25 mouse cellular contexts compared by ENCODE assay signal in the genomic region with DNA sequence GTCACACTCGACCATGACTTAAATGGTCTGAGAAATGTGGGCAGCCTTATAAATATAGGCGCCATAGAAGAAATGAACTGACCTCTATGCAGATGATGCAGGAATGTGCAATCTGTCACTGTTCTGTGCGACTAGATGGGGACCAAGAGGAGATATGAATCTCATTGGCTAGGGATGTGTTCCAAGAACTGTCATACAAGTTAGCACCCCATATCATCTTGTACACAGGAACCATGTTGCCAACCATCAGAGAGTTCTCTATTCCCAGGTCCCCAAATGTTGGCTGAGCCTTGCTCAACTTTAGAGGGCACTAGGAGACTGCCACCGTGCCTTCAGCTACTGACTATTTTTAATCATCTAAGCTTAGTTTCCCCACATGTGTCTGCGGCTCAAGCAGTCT.
DNase-seq lines count a peak whose midpoint lies in the region; ATAC-seq and TF ChIP-seq lines count a peak whose summit lies in the region.
"Had no signal": no experiment of that assay in that cellular context is flagged by ENCODE, and none has a peak within 500 bp of the region (broad histone marks: within the 10 kb centered on the region; RNA-seq: fewer than 3 reads in every experiment).

No protein-coding gene starts in this region.

- no peak for TF ChIP-seq CTCF in forebrain, postnatal 0 days (IDR thresholded peaks at IDR 0.05; ENCODE audit: low read depth)

- no peak overlapping the region for H3K9ac ChIP-seq in forebrain, embryonic 13.5 days
- no peak overlapping the region for H3K9ac ChIP-seq in forebrain, embryonic 15.5 days (replicated peaks)
- H3K9ac ChIP-seq in forebrain, embryonic 11.5 days (ENCODE audit: low read length), result no peak overlapping the region
- no peak overlapping the region for H3K9ac ChIP-seq in forebrain, postnatal 0 days
- no peak overlapping the region for H3K9ac ChIP-seq in hindbrain, embryonic 13.5 days
- H3K9ac ChIP-seq: embryonic facial prominence, embryonic 13.5 days; embryonic facial prominence, embryonic 15.5 days had no signal

- H3K4me2 ChIP-seq in forebrain, embryonic 13.5 days, result no peak overlapping the region
- H3K4me2 ChIP-seq in forebrain, embryonic 15.5 days (replicated peaks), result no peak overlapping the region
- H3K4me2 ChIP-seq in forebrain, embryonic 11.5 days (ENCODE audit: low read depth, low read length, severe bottlenecking), result no peak overlapping the region
- H3K4me2 ChIP-seq in forebrain, postnatal 0 days (ENCODE audit: low read depth), result no peak overlapping the region
- no peak overlapping the region for H3K4me2 ChIP-seq in hindbrain, embryonic 13.5 days
- H3K4me2 ChIP-seq: embryonic facial prominence, embryonic 13.5 days; embryonic facial prominence, embryonic 15.5 days had no signal

- H3K9me3 ChIP-seq in forebrain, embryonic 13.5 days (replicated peaks), result no peaks in the 10 kb centered on the region
- H3K9me3 ChIP-seq in forebrain, embryonic 10.5 days, result no peaks in the 10 kb centered on the region
- no peaks in the 10 kb centered on the region for H3K9me3 ChIP-seq in forebrain, embryonic 15.5 days
- H3K9me3 ChIP-seq in forebrain, embryonic 11.5 days (ENCODE audit: control insufficient read depth, low read length), result no peaks in the 10 kb centered on the region
- H3K9me3 ChIP-seq in forebrain, postnatal 0 days (ENCODE audit: low read length), result no peaks in the 10 kb centered on the region
- H3K9me3 ChIP-seq in hindbrain, embryonic 13.5 days, result no peaks in the 10 kb centered on the region
- H3K9me3 ChIP-seq: embryonic facial prominence, embryonic 13.5 days; embryonic facial prominence, embryonic 15.5 days had no signal

- 82% methylated on average over 5 of the region's 5 CpGs for WGBS in forebrain, embryonic 13.5 days
- 85% methylated on average over 5 of the region's 5 CpGs for WGBS in forebrain, embryonic 10.5 days
- 68% methylated on average over 5 of the region's 5 CpGs for WGBS in forebrain, embryonic 15.5 days
- 84% methylated on average over 5 of the region's 5 CpGs for WGBS in forebrain, embryonic 11.5 days
- 64% methylated on average over 5 of the region's 5 CpGs for WGBS in forebrain, postnatal 0 days
- WGBS in hindbrain, embryonic 13.5 days, result 83% methylated on average over 5 of the region's 5 CpGs

- peak; percentile 59; the same call in 1 of the 2 replicates for ATAC-seq in forebrain, embryonic 13.5 days
- no peak for ATAC-seq in forebrain, embryonic 15.5 days (replicated peaks)
- no peak for ATAC-seq in forebrain, embryonic 11.5 days (replicated peaks; ENCODE audit: low FRiP score)
- ATAC-seq in forebrain, postnatal 0 days, result peak; percentile 72
- ATAC-seq in hindbrain, embryonic 13.5 days (ENCODE audit: low FRiP score), result no peak
- ATAC-seq: activated CD4-positive, CD25-positive, alpha-beta regulatory T cell, adult 4 months; CD4-positive, CD25-positive, alpha-beta regulatory T cell, adult 4 months; Patski had no signal

- H3K4me1 ChIP-seq in forebrain, embryonic 13.5 days, result peaks cover 17% of the 10 kb centered on the region; the same call in 1 of the 2 replicates
- no peaks in the 10 kb centered on the region for H3K4me1 ChIP-seq in forebrain, embryonic 10.5 days
- H3K4me1 ChIP-seq in forebrain, embryonic 15.5 days, result peaks cover 29% of the 10 kb centered on the region
- no peaks in the 10 kb centered on the region for H3K4me1 ChIP-seq in forebrain, embryonic 11.5 days (replicated peaks; ENCODE audit: control insufficient read depth, insufficient read depth, low read length)
- no peaks in the 10 kb centered on the region for H3K4me1 ChIP-seq in forebrain, postnatal 0 days (ENCODE audit: insufficient read depth)
- H3K4me1 ChIP-seq in hindbrain, embryonic 13.5 days (replicated peaks), result peaks cover 35% of the 10 kb centered on the region
- H3K4me1 ChIP-seq: embryonic facial prominence, embryonic 13.5 days; embryonic facial prominence, embryonic 15.5 days had no signal

- no peak for DNase-seq in forebrain, embryonic 10.5 days (ENCODE audit: extremely low spot score, low spot score)
- no peak for DNase-seq in forebrain, embryonic 11.5 days (ENCODE audit: low spot score)
- DNase-seq in forebrain, postnatal 0 days, result peak; percentile 48
- DNase-seq: adrenal gland, adult 8-10 months; adrenal gland, postnatal 14 days; adrenal gland, postnatal 36 days; B cell, adult 2 months; cerebellum, adult 11 months; cerebellum, adult 18-20 months; cerebellum, adult 9-11 months; cerebellum, postnatal 14 days; cerebellum, postnatal 36 days; embryo, embryonic 11 days; gastrocnemius, adult 2 months had no signal

- no peaks in the 10 kb centered on the region for H3K36me3 ChIP-seq in forebrain, embryonic 13.5 days (ENCODE audit: poor library complexity, severe bottlenecking)
- H3K36me3 ChIP-seq in forebrain, embryonic 10.5 days (replicated peaks), result no peaks in the 10 kb centered on the region; the same call in 1 of the 2 replicates
- H3K36me3 ChIP-seq in forebrain, embryonic 15.5 days, result no peaks in the 10 kb centered on the region
- no peaks in the 10 kb centered on the region for H3K36me3 ChIP-seq in forebrain, embryonic 11.5 days (ENCODE audit: control insufficient read depth, insufficient read depth, low read length)
- H3K36me3 ChIP-seq in forebrain, postnatal 0 days (ENCODE audit: insufficient read depth), result peaks cover 5% of the 10 kb centered on the region; the same call in 1 of the 2 replicates
- H3K36me3 ChIP-seq in hindbrain, embryonic 13.5 days, result peaks cover 8% of the 10 kb centered on the region; the same call in 1 of the 2 replicates
- H3K36me3 ChIP-seq: embryonic facial prominence, embryonic 13.5 days; embryonic facial prominence, embryonic 15.5 days; G1E had no signal

- no peaks in the 10 kb centered on the region for H3K27me3 ChIP-seq in forebrain, embryonic 13.5 days
- H3K27me3 ChIP-seq in forebrain, embryonic 10.5 days (ENCODE audit: poor library complexity, severe bottlenecking), result no peaks in the 10 kb centered on the region
- no peaks in the 10 kb centered on the region for H3K27me3 ChIP-seq in forebrain, embryonic 15.5 days
- H3K27me3 ChIP-seq in forebrain, embryonic 11.5 days (ENCODE audit: control insufficient read depth, insufficient read depth, low read length), result no peaks in the 10 kb centered on the region
- H3K27me3 ChIP-seq in forebrain, postnatal 0 days (ENCODE audit: insufficient read depth, low read length), result no peaks in the 10 kb centered on the region
- H3K27me3 ChIP-seq in hindbrain, embryonic 13.5 days, result no peaks in the 10 kb centered on the region
- H3K27me3 ChIP-seq: CH12.LX; embryonic facial prominence, embryonic 13.5 days; embryonic facial prominence, embryonic 15.5 days had no signal

- H3K27ac ChIP-seq in forebrain, embryonic 13.5 days, result no peak overlapping the region
- no peak overlapping the region for H3K27ac ChIP-seq in forebrain, embryonic 10.5 days
- H3K27ac ChIP-seq in forebrain, embryonic 15.5 days (replicated peaks), result peak overlapping the region; percentile 55
- no peak overlapping the region for H3K27ac ChIP-seq in forebrain, embryonic 11.5 days (ENCODE audit: low read depth, low read length)
- no peak overlapping the region; the same call in 1 of the 2 replicates for H3K27ac ChIP-seq in forebrain, postnatal 0 days (ENCODE audit: low read depth, low read length)
- no peak overlapping the region for H3K27ac ChIP-seq in hindbrain, embryonic 13.5 days
- H3K27ac ChIP-seq: embryonic facial prominence, embryonic 13.5 days; embryonic facial prominence, embryonic 15.5 days; gastrocnemius, adult 2 months had no signal

- H3K4me3 ChIP-seq in forebrain, embryonic 13.5 days, result no peak overlapping the region
- H3K4me3 ChIP-seq in forebrain, embryonic 10.5 days, result no peak overlapping the region
- H3K4me3 ChIP-seq in forebrain, embryonic 15.5 days, result no peak overlapping the region
- no peak overlapping the region for H3K4me3 ChIP-seq in forebrain, embryonic 11.5 days (ENCODE audit: low read depth, low read length)
- H3K4me3 ChIP-seq in forebrain, postnatal 0 days (ENCODE audit: low read depth, low read length), result no peak overlapping the region
- no peak overlapping the region for H3K4me3 ChIP-seq in hindbrain, embryonic 13.5 days
- H3K4me3 ChIP-seq: embryonic facial prominence, embryonic 13.5 days; embryonic facial prominence, embryonic 15.5 days; erythroblast, embryonic 14.5 days; gastrocnemius, adult 2 months had no signal

Comparison
In these comparisons a context has a peak if more than half of its experiments do, and no peak if none do; other contexts are left out.
1. ATAC-seq: peak in forebrain, embryonic 13.5 days (single experiment) and forebrain, postnatal 0 days (single experiment); none in forebrain, embryonic 15.5 days (single experiment), forebrain, embryonic 11.5 days (single experiment) and hindbrain, embryonic 13.5 days (single experiment).